Mouse (Mus musculus): ENCODE data around the gene Cdkl4.
"Not testable (repeated sequence)": the region's sequence is repeated elsewhere in the genome, so short reads cannot be mapped to it uniquely, and the experiment has no call there.

The Cdkl4 gene

GRCm38 (mm10) chr17:80563762-80564610, 13.6 kb downstream of the Cdkl4 start:
- not testable (repeated sequence) for DNase-seq

- no peak for DNase-seq
These were observed 14.8 kb downstream of the Cdkl4 start for GRCm38 (mm10) chr17:80562792-80563191.

DNA sequence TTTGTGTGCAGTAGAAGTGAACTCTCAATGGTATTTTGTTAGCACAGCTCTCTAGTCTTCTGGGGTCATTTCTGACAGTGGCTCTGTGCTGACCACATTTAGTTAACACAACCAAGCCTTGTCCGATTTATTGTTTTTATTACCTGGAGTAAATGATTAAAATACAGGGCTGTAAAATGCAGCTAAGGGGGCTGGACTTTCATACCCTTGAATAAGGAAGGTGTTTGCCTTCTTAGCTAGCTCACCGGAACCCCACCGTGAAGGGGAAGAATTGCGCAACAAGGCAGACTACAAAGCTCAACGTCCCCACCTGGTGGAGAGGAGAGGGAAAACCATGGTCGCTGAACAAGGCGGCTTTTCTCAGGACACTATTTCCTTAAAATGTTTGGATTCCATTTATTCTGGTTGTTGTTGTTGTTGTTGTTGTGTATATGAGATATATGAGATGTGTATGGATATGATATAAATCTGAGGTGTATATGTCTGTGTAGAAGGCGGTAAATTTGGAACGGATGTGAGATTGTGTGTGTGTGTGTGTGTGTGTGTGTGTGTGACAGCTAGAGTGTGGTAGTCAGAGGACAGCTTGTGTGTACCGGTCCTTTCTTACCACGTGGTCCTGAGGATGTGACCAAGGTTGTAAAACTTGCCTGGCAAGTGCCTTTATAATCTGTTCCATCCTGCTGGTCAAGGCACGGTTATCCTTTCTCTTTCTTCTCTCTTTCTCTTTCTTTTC, 16.8 kb downstream of the Cdkl4 start:
- DNase-seq, result peak; percentile 75

DNA sequence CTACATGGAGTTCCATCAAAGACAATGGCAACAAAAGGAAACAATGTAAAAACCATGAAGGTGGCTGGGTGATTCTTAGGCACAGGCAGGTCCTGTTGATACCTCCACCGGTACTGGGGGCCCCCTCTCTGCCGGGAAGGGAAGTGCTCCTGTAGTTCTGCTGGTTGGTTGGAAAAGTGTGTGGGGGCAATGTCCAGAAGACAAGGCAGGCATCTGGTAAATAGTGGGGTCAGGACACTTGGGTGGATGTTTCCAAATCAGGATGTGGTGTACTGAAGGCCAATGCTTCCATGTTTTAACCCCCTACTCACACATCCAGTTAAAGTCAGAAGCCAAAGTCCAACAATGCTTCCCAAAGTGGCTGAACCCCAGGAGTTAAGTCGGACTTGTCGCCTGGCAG, 17.9 kb downstream of the Cdkl4 start:
- DNase-seq, result no peak

- DNase-seq, result peak; percentile 54
These were observed 18.6 kb downstream of the Cdkl4 start for GRCm38 (mm10) chr17:80559050-80559449.

- DNase-seq, result peak; percentile 51
These were observed 19.0 kb downstream of the Cdkl4 start for GRCm38 (mm10) chr17:80558583-80558982.

- DNase-seq, result no peak
These were observed 20.2 kb downstream of the Cdkl4 start for GRCm38 (mm10) chr17:80557461-80557860.

DNA sequence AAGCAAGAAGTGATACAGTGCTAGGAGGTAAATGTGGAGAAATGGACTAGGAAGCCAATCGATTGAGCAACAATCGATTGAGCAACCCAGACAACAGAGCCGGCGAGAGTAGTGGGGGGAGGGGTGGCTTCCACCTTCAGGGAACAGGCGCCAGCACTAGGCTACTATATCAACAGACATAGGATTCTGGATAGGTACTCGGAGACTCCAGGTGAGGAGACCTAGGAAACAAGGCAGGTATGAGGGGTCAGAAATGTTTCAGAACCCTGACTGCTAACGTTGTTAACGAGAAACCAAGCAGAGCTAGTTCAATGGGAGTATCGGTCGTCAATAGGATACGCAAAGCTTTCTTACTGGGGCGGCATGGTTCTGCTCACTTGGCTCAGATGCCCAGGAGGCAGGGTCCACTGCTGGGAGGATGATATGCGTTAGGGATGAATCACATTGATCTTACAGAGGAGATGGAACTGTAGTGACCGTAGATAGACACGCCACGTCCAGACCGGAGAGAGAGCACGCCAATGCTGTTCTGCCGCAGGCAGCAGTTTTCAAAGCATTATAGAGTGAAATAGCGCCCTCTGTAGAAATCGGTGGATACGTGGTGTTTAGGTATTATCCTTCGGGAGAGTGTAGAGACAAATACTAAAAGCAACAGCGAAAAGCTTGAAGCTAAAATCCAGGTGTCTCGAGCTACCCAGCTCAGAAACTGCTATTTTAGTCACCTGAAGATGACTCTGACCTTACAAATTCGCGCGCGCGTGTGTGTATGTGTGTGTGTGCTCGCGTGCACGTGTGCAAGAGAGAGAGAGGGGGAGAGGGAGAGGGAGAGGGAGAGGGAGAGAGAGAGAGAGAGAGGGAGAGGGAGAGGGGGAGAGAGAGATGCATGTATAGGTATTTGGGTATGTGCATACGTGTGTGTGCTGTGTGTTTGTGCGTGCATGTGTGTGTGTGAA, 24.0 kb downstream of the Cdkl4 start:
- DNase-seq, result peak; percentile 80

GRCm38 (mm10) chr17:80552653-80553052, 25.0 kb downstream of the Cdkl4 start:
- DNase-seq, result no peak

DNA sequence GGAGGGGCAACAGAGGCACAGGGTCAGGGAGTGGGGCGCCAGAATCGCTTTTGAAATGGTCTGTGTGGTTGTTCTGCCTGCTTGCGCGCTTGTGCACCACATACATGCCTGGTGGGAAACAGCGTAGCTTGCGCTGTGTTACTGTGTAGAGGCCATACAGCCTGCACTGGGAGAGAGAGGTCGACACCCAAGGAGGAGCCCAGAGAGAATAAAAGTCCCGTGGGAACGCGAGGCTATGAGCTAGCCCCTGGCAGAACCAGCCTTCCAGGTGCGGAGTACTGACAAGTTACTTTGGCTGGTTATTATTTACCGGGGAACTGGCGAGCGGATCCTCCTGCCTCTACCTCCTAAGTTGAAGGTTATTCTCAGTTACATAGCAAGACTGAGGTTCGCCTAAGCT, 26.6 kb downstream of the Cdkl4 start:
- DNase-seq, result no peak

GRCm38 (mm10) chr17:80546846-80547245, 30.8 kb downstream of the Cdkl4 start:
- DNase-seq, result no peak

GRCm38 (mm10) chr17:80546227-80546626, 31.4 kb downstream of the Cdkl4 start:
- no peak for DNase-seq

GRCm38 (mm10) chr17:80543646-80544045, 34.0 kb downstream of the Cdkl4 start:
- no peak for DNase-seq

- no peak for DNase-seq
These were observed 40.5 kb downstream of the Cdkl4 start for GRCm38 (mm10) chr17:80537136-80537535.

DNA sequence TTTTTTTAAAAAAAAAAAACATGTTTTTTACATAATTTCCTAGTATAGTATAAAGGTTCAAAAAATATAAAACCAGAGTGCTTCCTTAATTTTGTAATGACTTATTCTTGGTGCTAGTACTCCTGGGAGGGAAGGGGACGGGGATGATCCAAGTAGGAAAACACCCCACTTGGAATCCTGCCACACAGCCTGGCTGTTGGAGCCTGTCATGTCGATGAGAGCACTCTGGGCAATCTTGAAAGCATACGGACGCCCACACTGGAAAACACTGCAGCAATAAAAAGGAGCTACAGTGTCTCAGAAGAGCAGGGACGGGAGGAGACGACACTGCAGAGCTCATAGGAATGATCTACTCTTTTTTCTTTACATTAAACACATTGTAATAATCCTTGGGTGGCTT, 42.0 kb downstream of the Cdkl4 start:
- no peak for DNase-seq

DNA sequence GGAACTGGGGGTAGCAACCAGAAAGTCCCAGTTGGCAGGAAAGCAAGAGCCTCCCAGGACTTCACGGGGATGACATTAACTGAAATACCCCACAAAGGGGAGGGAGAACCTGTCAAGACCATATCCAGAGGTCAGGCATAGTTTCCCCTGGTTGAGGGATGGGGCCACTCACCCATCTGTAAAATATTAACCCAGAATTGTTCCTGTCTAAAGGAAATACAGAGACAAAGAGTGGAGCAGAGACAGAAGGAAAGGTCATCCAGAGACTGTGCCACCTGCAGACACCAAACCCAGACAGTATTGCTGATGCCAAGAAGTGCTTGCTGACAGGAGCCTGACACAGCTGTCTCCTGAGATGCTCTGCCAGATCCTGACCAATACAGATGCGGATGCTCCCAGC, 46.3 kb downstream of the Cdkl4 start:
- DNase-seq, result not testable (repeated sequence)

GRCm38 (mm10) chr17:80523231-80523630, 54.4 kb downstream of the Cdkl4 start:
- no peak for DNase-seq

GRCm38 (mm10) chr17:80522229-80522556, 55.4 kb downstream of the Cdkl4 start:
- DNase-seq, result no peak

DNA sequence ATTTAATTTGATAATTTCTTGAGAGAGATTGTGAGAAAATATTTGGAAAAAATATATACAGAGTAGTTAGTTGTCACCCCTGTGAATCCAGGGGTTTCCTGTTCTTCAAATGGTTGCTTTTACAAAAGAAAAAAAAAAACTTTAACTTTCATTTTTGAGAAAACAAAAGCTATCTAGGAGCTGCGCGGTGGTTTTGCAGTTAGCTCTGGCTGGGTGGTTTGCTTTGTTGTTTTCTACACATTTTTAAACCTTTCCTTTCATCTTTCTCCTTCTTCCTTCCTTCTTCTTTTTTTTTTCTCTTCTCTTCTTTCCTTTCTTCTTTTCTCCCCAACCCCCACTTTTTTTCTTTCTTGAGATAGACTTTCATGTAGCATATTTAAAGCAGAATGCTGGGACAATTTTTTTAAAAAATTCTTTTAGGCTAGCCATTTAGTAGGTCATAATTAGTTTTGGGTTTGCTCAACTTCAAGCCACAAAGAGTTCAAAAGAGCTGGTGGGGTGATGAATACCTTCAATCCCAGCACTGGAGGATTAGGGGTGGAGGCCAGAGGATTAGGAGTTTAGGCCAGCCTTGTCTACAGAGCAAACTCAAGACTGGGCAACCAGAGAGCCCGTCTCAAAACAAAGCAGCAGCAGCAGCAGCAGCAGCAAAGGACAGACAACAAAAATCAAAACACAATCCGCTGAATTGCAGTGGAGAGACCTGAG, 55.9 kb downstream of the Cdkl4 start:
- no peak for DNase-seq

GRCm38 (mm10) chr17:80520537-80520936, 57.1 kb downstream of the Cdkl4 start:
- peak; percentile 17 for DNase-seq

GRCm38 (mm10) chr17:80518811-80519210, 58.8 kb downstream of the Cdkl4 start:
- no peak for DNase-seq

DNA sequence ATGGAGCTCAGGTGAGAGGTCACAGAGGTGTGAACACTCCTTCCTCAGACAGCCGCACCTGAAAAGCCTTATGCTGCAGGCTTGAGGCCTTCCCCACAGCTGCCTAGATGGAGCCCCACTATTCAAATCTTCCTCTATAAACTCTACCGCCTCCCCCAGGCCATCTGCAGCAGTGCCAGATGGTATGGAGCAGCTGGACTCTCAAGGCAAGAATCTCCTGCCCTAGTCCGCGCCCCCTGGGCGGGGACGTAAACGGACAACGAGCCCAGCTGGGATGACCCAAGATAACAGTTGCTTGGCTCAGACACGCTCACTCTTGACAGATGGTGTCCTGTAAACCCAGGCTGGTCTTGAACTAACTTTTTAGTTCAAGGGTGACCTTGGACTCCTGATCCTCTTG, 60.4 kb downstream of the Cdkl4 start:
- DNase-seq, result no peak

DNA sequence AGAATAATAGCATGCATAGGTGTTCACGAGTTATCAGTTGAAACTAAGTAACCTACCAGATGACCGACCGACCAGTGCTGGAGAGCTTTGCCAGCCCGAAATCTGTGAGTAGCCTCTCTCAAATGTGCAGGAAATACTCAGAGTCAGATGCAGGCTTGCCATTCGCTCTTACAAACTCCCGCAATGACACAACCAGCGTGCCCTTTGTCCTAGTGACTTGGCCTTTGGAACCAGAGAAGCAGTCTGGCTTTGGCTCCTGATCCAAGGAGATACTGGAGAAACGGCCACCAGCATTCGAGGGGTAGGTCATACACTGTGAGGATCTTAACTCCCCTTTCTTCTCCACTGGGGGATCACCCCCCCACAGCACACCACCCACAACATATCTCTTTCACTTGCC, 61.7 kb downstream of the Cdkl4 start:
- peak; percentile 36 for DNase-seq

All from kidney, adult 18-20 months (tissue).